Mouse (Mus musculus): ENCODE results near the gene Ctss.

- TF ChIP-seq POLR2A (IDR thresholded peaks at IDR 0.05; ENCODE audit: borderline replicate concordance, extremely low read depth, low read depth, low read length) (no peak), CTCF (IDR thresholded peaks at IDR 0.05; ENCODE audit: insufficient read depth, low read length) (no peak)
These were observed 47.6 kb upstream of the Ctss start for GRCm38 (mm10) chr3:95478966-95479365.

Measured in lung, adult 2 months (tissue).